Mouse (Mus musculus) embryonic facial prominence, embryonic 14.5 days (tissue): Measurements from ENCODE around the gene Sept9. TPM values are rescaled to one million over a fixed set of nuclear protein-coding genes. Genes with fewer than 3 reads are reported as not detected.

Experiments used
- ATAC-seq: fragments of 200-750 bp; cut with Nextera tagmentation; 2 replicates; pipeline ENCODE4 v1.8.0; 2017; ENCODE audit warnings: low read depth, moderate number of reproducible peaks, moderate TSS enrichment
- DNase-seq: peaks from one replicate; pipeline ENCODE4 v3.0.0-alpha.2; 2015; ENCODE audit warnings: low spot score
- H3K27ac ChIP-seq: fragments of 300-500 bp; sonication (generic); replicated peaks from 2 replicates; pipeline ENCODE4 v1.5.1; 2014; ENCODE audit warnings: low read depth, mild to moderate bottlenecking, low read length, moderate library complexity
- H3K27me3 ChIP-seq: fragments of 300-500 bp; sonication (generic); replicated peaks from 2 replicates; pipeline ENCODE4 v1.6.1; 2014; ENCODE audit warnings: low read length; ENCODE audit not compliant: control insufficient read depth, insufficient read depth
- H3K36me3 ChIP-seq: fragments of 300-500 bp; sonication (generic); 2 replicates; pipeline ENCODE4 v1.6.1; 2014; ENCODE audit warnings: low read length, mixed read lengths; ENCODE audit not compliant: control insufficient read depth, insufficient read depth
- H3K4me1 ChIP-seq: fragments of 300-500 bp; sonication (generic); 2 replicates; pipeline ENCODE4 v1.6.1; 2014; ENCODE audit warnings: antibody characterized with exemption, low read length; ENCODE audit not compliant: control insufficient read depth, insufficient read depth
- H3K4me2 ChIP-seq: fragments of 300-500 bp; sonication (generic); 2 replicates; pipeline ENCODE4 v1.6.1; 2014; ENCODE audit warnings: low read depth, mild to moderate bottlenecking, low read length, moderate library complexity, mixed read lengths
- H3K4me3 ChIP-seq: fragments of 300-500 bp; sonication (generic); 2 replicates; pipeline ENCODE4 v1.5.1; 2014; ENCODE audit warnings: low read depth, mild to moderate bottlenecking, low read length
- H3K9ac ChIP-seq: fragments of 300-500 bp; sonication (generic); 2 replicates; pipeline ENCODE4 v1.6.1; 2014; ENCODE audit warnings: low read depth, mild to moderate bottlenecking, low read length, moderate library complexity, mixed read lengths
- H3K9me3 ChIP-seq: fragments of 300-500 bp; sonication (generic); 2 replicates; pipeline ENCODE4 v1.6.1; 2016; ENCODE audit warnings: low read length; ENCODE audit not compliant: control insufficient read depth
- WGBS: fragments of 180-500 bp; shearing (Covaris S2); extraction: QIAGEN DNeasy Blood & Tissue Kit; methylation state at CpG from one replicate; pipeline ENCODE4 v1.1.7; 2014; 5-methylcytosine and 5-hydroxymethylcytosine counted together
- polyA plus RNA-seq: library from polyadenylated mRNA; unstranded; fragments of >200 nt; fragmentation: Nextera tagmentation; extraction: Ambion mirVana; gene quantifications from 2 replicates; pipeline ENCODE4 v1.2.1, GENCODE M21; 2014

Sept9 gene
- polyA plus RNA-seq, 1 experiment from 2014 or later, result 115 TPM

GRCm38 (mm10) chr11:117347256-117347655, 147.8 kb downstream of the Sept9 start:
- DNase-seq, result no peak
- no peak overlapping the region for H3K27ac ChIP-seq

GRCm38 (mm10) chr11:117348429-117349103, 149.1 kb downstream of the Sept9 start:
- peaks cover 23% of the 10 kb centered on the region for H3K36me3 ChIP-seq
- peak overlapping the region; percentile 82 for H3K27ac ChIP-seq
- 35% methylated on average over 10 of the region's 10 CpGs for WGBS
- H3K27me3 ChIP-seq, result no peaks in the 10 kb centered on the region
- H3K9ac ChIP-seq, result no peak overlapping the region
- H3K4me1 ChIP-seq, result peaks cover 70% of the 10 kb centered on the region
- DNase-seq (peak; percentile 58), ATAC-seq (no peak)
- H3K9me3 ChIP-seq, result no peaks in the 10 kb centered on the region
- no peak overlapping the region; the same call in 1 of the 2 replicates for H3K4me2 ChIP-seq
- no peak overlapping the region for H3K4me3 ChIP-seq

More at GRCm38 (mm10) chr11:117347256-117347655, 147.8 kb downstream of the Sept9 start:
- H3K27me3 ChIP-seq, result no peaks in the 10 kb centered on the region
- H3K9ac ChIP-seq, result no peak overlapping the region
- no peak overlapping the region for H3K4me3 ChIP-seq
- peaks cover 12% of the 10 kb centered on the region for H3K36me3 ChIP-seq
- no peak overlapping the region for H3K4me2 ChIP-seq
- H3K4me1 ChIP-seq, result peaks cover 73% of the 10 kb centered on the region
- no peak for ATAC-seq
- WGBS, result 64% methylated on average over 4 of the region's 4 CpGs
- no peaks in the 10 kb centered on the region for H3K9me3 ChIP-seq

GRCm38 (mm10) chr11:117349429-117350363, 150.2 kb downstream of the Sept9 start:
- Histone ChIP-seq H3K4me2 (0 out of 2 replicates have a peak overlapping the region, but pooled peaks have one; percentile 5), H3K4me1 (peaks cover 59% of the 10 kb centered on the region), H3K9me3 (no peaks in the 10 kb centered on the region), H3K4me3 (no peak overlapping the region), H3K27ac (peak overlapping the region; percentile 82), H3K36me3 (peaks cover 34% of the 10 kb centered on the region), H3K9ac (peak overlapping the region; percentile 41; the same call in 1 of the 2 replicates), H3K27me3 (no peaks in the 10 kb centered on the region)
- WGBS, result 14% methylated on average over 20 of the region's 20 CpGs
- DNase-seq, result peak; percentile 71
- ATAC-seq, result no peak

GRCm38 (mm10) chr11:117350462-117351222, 151.2 kb downstream of the Sept9 start:
- no peak for ATAC-seq
- peaks cover 50% of the 10 kb centered on the region for H3K4me1 ChIP-seq

GRCm38 (mm10) chr11:117353126-117353525, 153.7 kb downstream of the Sept9 start:
- H3K36me3 ChIP-seq, result peaks cover 67% of the 10 kb centered on the region
- H3K4me1 ChIP-seq, result peaks cover 27% of the 10 kb centered on the region

More at GRCm38 (mm10) chr11:117350462-117351222, 151.2 kb downstream of the Sept9 start:
- WGBS, result 72% methylated on average over 11 of the region's 11 CpGs
- Histone ChIP-seq H3K27ac (peak overlapping the region; percentile 82), H3K9ac (0 out of 2 replicates have a peak overlapping the region, but pooled peaks have one; percentile 41), H3K9me3 (no peaks in the 10 kb centered on the region), H3K36me3 (peaks cover 44% of the 10 kb centered on the region), H3K4me3 (no peak overlapping the region), H3K27me3 (no peaks in the 10 kb centered on the region), H3K4me2 (no peak overlapping the region)
- DNase-seq, result no peak

GRCm38 (mm10) chr11:117354107-117354506, 154.6 kb downstream of the Sept9 start:
- DNase-seq (no peak), ATAC-seq (no peak)
- WGBS, result 78% methylated on average over 4 of the region's 4 CpGs
- H3K27ac ChIP-seq, result no peak overlapping the region
- H3K4me3 ChIP-seq, result no peak overlapping the region
- no peak overlapping the region for H3K4me2 ChIP-seq
- H3K36me3 ChIP-seq, result peaks cover 73% of the 10 kb centered on the region
- H3K27me3 ChIP-seq, result no peaks in the 10 kb centered on the region
- H3K9me3 ChIP-seq, result no peaks in the 10 kb centered on the region
- no peak overlapping the region for H3K9ac ChIP-seq
- H3K4me1 ChIP-seq, result peaks cover 17% of the 10 kb centered on the region

More at GRCm38 (mm10) chr11:117353126-117353525, 153.7 kb downstream of the Sept9 start:
- no peak overlapping the region for H3K4me3 ChIP-seq
- ATAC-seq, result no peak
- no peak for DNase-seq
- H3K9me3 ChIP-seq, result no peaks in the 10 kb centered on the region
- H3K4me2 ChIP-seq, result no peak overlapping the region
- WGBS, result 93% methylated on average over 11 of the region's 11 CpGs
- H3K9ac ChIP-seq, result no peak overlapping the region
- H3K27ac ChIP-seq, result no peak overlapping the region
- H3K27me3 ChIP-seq, result no peaks in the 10 kb centered on the region

- H3K9ac ChIP-seq, result no peak overlapping the region
- peaks cover 92% of the 10 kb centered on the region for H3K36me3 ChIP-seq
- H3K4me1 ChIP-seq, result no peaks in the 10 kb centered on the region
- 69% methylated on average over 3 of the region's 3 CpGs for WGBS
- H3K9me3 ChIP-seq, result no peaks in the 10 kb centered on the region
- no peak overlapping the region for H3K4me2 ChIP-seq
- no peak overlapping the region for H3K27ac ChIP-seq
- no peaks in the 10 kb centered on the region for H3K27me3 ChIP-seq
- DNase-seq (no peak), ATAC-seq (no peak)
- no peak overlapping the region for H3K4me3 ChIP-seq
Measured at GRCm38 (mm10) chr11:117356937-117357336, 157.5 kb downstream of the Sept9 start.
